Mouse (Mus musculus): ENCODE data around the gene 1700016D06Rik. TPM values are rescaled to one million over a fixed set of nuclear protein-coding genes. Genes with fewer than 3 reads are reported as not detected.

Gene 1700016D06Rik
- polyA plus RNA-seq (2021; fragmentation: Nextera tagmentation), result not detected in 2 replicates
- long read RNA-seq, experiment 1, result 0 reads
- long read RNA-seq, experiment 2, result 0 reads

DNA sequence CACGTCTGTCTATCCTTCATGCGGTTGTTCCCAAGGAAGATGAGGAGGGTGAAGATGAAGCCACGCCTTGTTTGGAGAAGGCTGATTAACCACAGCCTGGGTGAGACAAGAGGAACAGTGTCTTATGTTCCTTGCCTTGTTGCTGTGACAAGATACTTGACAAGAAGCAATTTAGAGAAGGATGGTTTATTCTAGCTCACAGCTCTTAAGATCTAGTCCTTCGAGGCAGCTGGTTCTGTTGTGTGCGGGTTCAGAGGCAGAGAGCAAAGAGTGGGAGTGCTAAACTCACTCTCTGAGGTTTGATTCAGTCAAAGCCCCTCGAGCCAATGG is at the start of gene 1700016D06Rik:
Gene 1700016D06Rik (minus strand): TSS at position 31 of the 330 bp plus-strand sequence.

DNA sequence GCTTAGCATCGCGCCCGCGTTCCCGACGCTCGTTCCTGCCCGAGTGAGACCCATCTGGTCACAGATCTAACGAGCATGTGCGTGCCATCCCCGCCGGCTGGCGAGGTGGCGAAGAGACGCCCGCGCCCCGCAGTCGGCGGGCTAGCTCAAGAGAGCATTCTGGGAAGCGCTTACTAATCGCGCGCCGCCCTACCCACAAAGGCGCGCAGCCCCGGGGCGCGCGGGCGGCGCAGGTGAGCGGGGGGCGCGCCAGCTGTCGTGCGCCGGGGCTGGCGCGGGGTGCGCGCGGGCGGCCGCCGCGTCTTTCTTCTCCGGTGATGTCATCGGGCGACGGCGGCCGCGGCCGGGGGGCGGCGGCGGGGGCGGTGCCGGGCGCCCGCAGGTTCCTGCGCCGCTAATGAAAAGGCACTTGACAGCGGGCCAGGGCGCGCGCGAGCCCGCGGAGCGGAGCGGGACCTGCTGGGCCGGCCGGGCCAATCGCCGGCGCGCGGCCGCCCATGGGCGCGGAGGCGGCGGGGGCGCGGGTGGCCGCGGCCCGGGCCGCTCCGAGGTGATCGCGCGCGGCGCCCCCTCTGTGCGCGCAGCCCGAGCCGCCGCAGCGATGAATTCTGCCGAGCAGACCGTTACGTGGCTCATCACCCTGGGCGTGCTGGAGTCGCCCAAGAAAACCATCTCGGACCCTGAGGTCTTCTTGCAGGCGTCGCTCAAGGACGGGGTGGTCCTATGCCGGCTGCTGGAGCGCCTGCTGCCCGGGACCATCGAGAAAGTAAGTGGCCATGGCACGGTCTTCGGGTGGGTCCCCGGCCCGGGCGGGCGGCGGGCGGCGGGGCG is 27.0 kb upstream of the 1700016D06Rik start, which contains the start of gene Arhgef7:
Gene Arhgef7 (plus strand): TSS at position 71 of the 831 bp plus-strand sequence.

DNA sequence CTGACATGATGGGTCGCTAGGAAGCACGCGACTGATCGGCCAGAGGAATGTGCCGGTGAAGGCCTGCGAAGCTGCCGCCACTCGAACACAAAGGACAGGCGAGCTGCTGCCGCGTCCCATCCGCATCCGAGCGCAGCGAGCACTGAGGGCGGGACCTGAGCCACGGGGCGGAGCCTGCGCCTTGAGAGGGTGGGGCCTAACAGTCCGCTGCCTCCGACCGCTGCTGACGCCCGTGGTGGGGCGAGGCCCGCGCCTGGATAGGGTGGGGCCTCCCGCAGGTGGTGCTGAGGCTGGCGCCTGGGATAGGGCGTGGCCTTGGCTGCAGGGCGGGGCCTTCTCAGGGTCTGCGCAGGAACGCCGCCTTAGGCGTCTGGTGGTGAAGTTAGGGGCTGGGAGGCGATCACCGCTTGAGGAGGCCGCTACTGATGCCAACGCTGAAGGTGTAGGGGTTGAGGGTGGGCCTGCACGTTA is 65.2 kb downstream of the 1700016D06Rik start, which contains the start of gene Ankrd10:
Gene Ankrd10 (minus strand): TSS at position 147 of the 471 bp plus-strand sequence.

Small RNAs within 50 kb of the gene (microRNA-seq; reads per million reads assigned to microRNA genes)
- 1.3 reads per million for gene Mir7238

Other genes starting within 250 kb of the 1700016D06Rik start
- 2.0 and 9.9 TPM in 2 replicates for gene Rab20, start 222.4 kb downstream of the 1700016D06Rik start, polyA plus RNA-seq (2021; fragmentation: Nextera tagmentation)
- 157 and 167 TPM in 2 replicates for gene Naxd, start 203.6 kb downstream of the 1700016D06Rik start, polyA plus RNA-seq (2021; fragmentation: Nextera tagmentation)
- gene Cars2, start 150.3 kb downstream of the 1700016D06Rik start, polyA plus RNA-seq (2021; fragmentation: Nextera tagmentation), result 21.7 and 23.9 TPM in 2 replicates
- gene Ing1, start 145.5 kb downstream of the 1700016D06Rik start, polyA plus RNA-seq (2021; fragmentation: Nextera tagmentation), result 24.3 and 25.1 TPM in 2 replicates
- gene Ankrd10, start 65.3 kb downstream of the 1700016D06Rik start, polyA plus RNA-seq (2021; fragmentation: Nextera tagmentation), result 11.6 and 12.6 TPM in 2 replicates
- gene Arhgef7, start 26.7 kb upstream of the 1700016D06Rik start, polyA plus RNA-seq (2021; fragmentation: Nextera tagmentation), result 20.9 and 22.4 TPM in 2 replicates
- not detected in 2 replicates for gene Tex29, start 139.4 kb upstream of the 1700016D06Rik start, polyA plus RNA-seq (2021; fragmentation: Nextera tagmentation)